Mouse (Mus musculus) hindbrain, postnatal 0 days (tissue): Measurements from ENCODE around the gene Gm7849. TPM values are rescaled to one million over a fixed set of nuclear protein-coding genes. Genes with fewer than 3 reads are reported as not detected.
"Not testable (repeated sequence)": the region's sequence is repeated elsewhere in the genome, so short reads cannot be mapped to it uniquely, and the experiment has no call there.

Experiments used
- ATAC-seq: fragments of 200-750 bp; cut with Nextera tagmentation; 2 replicates; pipeline ENCODE4 v1.8.0; 2017; ENCODE audit warnings: mild to moderate bottlenecking, moderate TSS enrichment, moderate library complexity
- DNase-seq: peaks from one replicate; pipeline ENCODE4 v3.0.0-alpha.2; 2015; ENCODE audit warnings: low spot score
- H3K27ac ChIP-seq: fragments of 300-500 bp; sonication (generic); 2 replicates; pipeline ENCODE4 v1.5.1; 2014; ENCODE audit warnings: mild to moderate bottlenecking
- H3K27me3 ChIP-seq: fragments of 300-500 bp; sonication (generic); 2 replicates; pipeline ENCODE4 v1.6.1; 2014; ENCODE audit warnings: low read length, mixed read lengths; ENCODE audit not compliant: insufficient read depth
- H3K36me3 ChIP-seq: fragments of 300-500 bp; sonication (generic); 2 replicates; pipeline ENCODE4 v1.6.1; 2014; ENCODE audit warnings: low read length, mixed read lengths; ENCODE audit not compliant: insufficient read depth
- H3K4me1 ChIP-seq: fragments of 300-500 bp; sonication (generic); 2 replicates; pipeline ENCODE4 v1.6.1; 2014; ENCODE audit warnings: antibody characterized with exemption, low read length, mixed read lengths; ENCODE audit not compliant: insufficient read depth
- H3K4me2 ChIP-seq: fragments of 300-500 bp; sonication (generic); 2 replicates; pipeline ENCODE4 v1.6.1; 2014; ENCODE audit warnings: low read depth, mild to moderate bottlenecking, low read length, moderate library complexity, mixed read lengths
- H3K4me3 ChIP-seq: fragments of 300-500 bp; sonication (generic); 2 replicates; pipeline ENCODE4 v1.5.1; 2014; ENCODE audit warnings: low read length
- H3K9ac ChIP-seq: fragments of 300-500 bp; sonication (generic); replicated peaks from 2 replicates; pipeline ENCODE4 v1.6.1; 2014; ENCODE audit warnings: mild to moderate bottlenecking, low read length, moderate library complexity, mixed read lengths
- H3K9me3 ChIP-seq: fragments of 300-500 bp; sonication (generic); 2 replicates; pipeline ENCODE4 v1.6.1; 2016; ENCODE audit warnings: low read length, mixed read lengths
- WGBS: fragments of 180-500 bp; shearing (Covaris S2); extraction: QIAGEN DNeasy Blood & Tissue Kit; methylation state at CpG from one replicate; pipeline ENCODE4 v1.1.7; 2014; 5-methylcytosine and 5-hydroxymethylcytosine counted together
- polyA plus RNA-seq: library from polyadenylated mRNA; unstranded; fragments of >200 nt; fragmentation: Nextera tagmentation; extraction: Ambion mirVana; gene quantifications from 2 replicates; pipeline ENCODE4 v1.2.1, GENCODE M21; 2015
- total RNA-seq: library from RNA; depleted of rRNA; stranded (reverse); fragments of >200 nt; gene quantifications from 2 replicates; pipeline ENCODE4 v1.2.3, GENCODE M21; 2014; rRNA removed

Gene Gm7849
- total RNA-seq, result not detected in 2 replicates
- polyA plus RNA-seq, result not detected in 2 replicates

DNA sequence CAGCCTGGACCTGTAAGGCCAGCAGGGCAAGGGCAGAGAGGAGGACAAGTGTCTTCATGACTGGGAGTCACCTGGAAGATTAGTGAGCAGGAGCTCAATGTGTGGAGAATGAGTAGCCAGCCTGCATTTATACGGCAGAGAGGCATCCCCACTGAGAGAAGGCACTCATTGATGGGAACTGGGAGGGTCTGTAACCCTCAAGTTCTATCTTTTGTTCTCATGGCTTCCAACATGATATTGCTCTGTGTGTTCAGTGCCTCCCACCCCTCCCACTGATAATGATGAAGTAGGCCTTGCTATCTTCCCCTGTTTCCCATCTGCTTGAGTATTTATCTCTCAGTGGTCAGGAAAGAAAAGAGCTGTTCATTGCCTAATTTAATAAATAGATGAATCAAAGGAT, at the start of gene Gm7849:
Gene Gm7849 (minus strand): TSS at position 101 of the 400 bp plus-strand sequence.
- DNase-seq, H3K9ac ChIP-seq, H3K27ac ChIP-seq, H3K27me3 ChIP-seq, H3K9me3 ChIP-seq, H3K4me1 ChIP-seq, H3K36me3 ChIP-seq, H3K4me3 ChIP-seq, ATAC-seq, H3K4me2 ChIP-seq: not testable (repeated sequence)
- WGBS, result no CpG with 5 or more reads among the region's 1 CpGs

DNA sequence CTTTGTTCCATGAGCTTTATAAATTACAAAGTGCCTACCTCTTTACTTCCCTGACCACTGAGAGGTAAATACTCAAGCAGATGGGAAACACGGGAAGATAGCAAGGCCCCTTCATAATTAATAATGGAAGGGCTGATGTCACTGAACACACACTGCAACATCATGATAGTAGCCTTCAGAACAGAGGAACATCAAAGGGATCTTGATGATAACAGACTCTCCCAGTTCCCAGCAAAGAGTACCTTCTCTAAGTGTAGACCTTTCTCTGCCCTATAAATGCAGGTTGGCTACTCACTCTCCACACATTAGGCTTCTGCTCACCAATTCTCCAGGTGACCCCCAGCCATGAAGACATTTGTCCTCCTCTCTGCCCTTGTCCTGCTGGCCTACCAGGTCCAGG, 29.2 kb downstream of the Gm7849 start, which contains the start of gene Defa36:
Gene Defa36 (plus strand): TSS at position 301 of the 400 bp plus-strand sequence.
- not testable (repeated sequence) for H3K4me3 ChIP-seq, H3K4me2 ChIP-seq, H3K4me1 ChIP-seq, ATAC-seq, H3K36me3 ChIP-seq, H3K27ac ChIP-seq, H3K9me3 ChIP-seq, H3K9ac ChIP-seq, H3K27me3 ChIP-seq, DNase-seq
- WGBS, result no CpG with 5 or more reads among the region's 1 CpGs

Other genes starting within 250 kb of the Gm7849 start
- gene Gm15292, start 206.8 kb downstream of the Gm7849 start, total RNA-seq, result not detected in 2 replicates
- not detected in 2 replicates for gene Gm15292, start 206.8 kb downstream of the Gm7849 start, polyA plus RNA-seq
- gene Defa27, start 141.0 kb downstream of the Gm7849 start, total RNA-seq, result not detected in 2 replicates
- not detected in 2 replicates for gene Defa27, start 141.0 kb downstream of the Gm7849 start, polyA plus RNA-seq
- gene Defa29, start 129.5 kb downstream of the Gm7849 start, total RNA-seq, result not detected in 2 replicates
- not detected in 2 replicates for gene Defa29, start 129.5 kb downstream of the Gm7849 start, polyA plus RNA-seq
- gene Defa2, start 78.0 kb downstream of the Gm7849 start, total RNA-seq, result not detected in 2 replicates
- not detected in 2 replicates for gene Defa2, start 78.0 kb downstream of the Gm7849 start, polyA plus RNA-seq
- gene Defa33, start 64.7 kb downstream of the Gm7849 start, total RNA-seq, result not detected in 2 replicates
- not detected in 2 replicates for gene Defa33, start 64.7 kb downstream of the Gm7849 start, polyA plus RNA-seq
- not detected in 2 replicates for gene Defa36, start 29.1 kb downstream of the Gm7849 start, total RNA-seq
- gene Defa36, start 29.1 kb downstream of the Gm7849 start, polyA plus RNA-seq, result not detected in 2 replicates
- not detected in 2 replicates for gene Defa20, start 52.7 kb upstream of the Gm7849 start, total RNA-seq
- not detected in 2 replicates for gene Defa20, start 52.7 kb upstream of the Gm7849 start, polyA plus RNA-seq
- not detected in 2 replicates for gene Defa32, start 72.5 kb upstream of the Gm7849 start, total RNA-seq
- not detected in 2 replicates for gene Defa32, start 72.5 kb upstream of the Gm7849 start, polyA plus RNA-seq
- not detected in 2 replicates for gene Defa37, start 108.8 kb upstream of the Gm7849 start, total RNA-seq
- gene Defa37, start 108.8 kb upstream of the Gm7849 start, polyA plus RNA-seq, result not detected in 2 replicates
- gene Defa28, start 126.4 kb upstream of the Gm7849 start, total RNA-seq, result not detected in 2 replicates
- gene Defa28, start 126.4 kb upstream of the Gm7849 start, polyA plus RNA-seq, result not detected in 2 replicates
- gene Gm7861, start 137.9 kb upstream of the Gm7849 start, total RNA-seq, result not detected in 2 replicates
- gene Gm7861, start 137.9 kb upstream of the Gm7849 start, polyA plus RNA-seq, result not detected in 2 replicates
- not detected in 2 replicates for gene Defa26, start 161.6 kb upstream of the Gm7849 start, total RNA-seq
- gene Defa26, start 161.6 kb upstream of the Gm7849 start, polyA plus RNA-seq, result not detected in 2 replicates
- gene Defa17, start 199.2 kb upstream of the Gm7849 start, total RNA-seq, result not detected in 2 replicates
- not detected in 2 replicates for gene Defa17, start 199.2 kb upstream of the Gm7849 start, polyA plus RNA-seq
- gene Defa34, start 209.2 kb upstream of the Gm7849 start, total RNA-seq, result not detected in 2 replicates
- gene Defa34, start 209.2 kb upstream of the Gm7849 start, polyA plus RNA-seq, result not detected in 2 replicates
- gene AY761184, start 247.1 kb upstream of the Gm7849 start, total RNA-seq, result not detected in 2 replicates
- gene AY761184, start 247.1 kb upstream of the Gm7849 start, polyA plus RNA-seq, result not detected in 2 replicates